In the genomic region with DNA sequence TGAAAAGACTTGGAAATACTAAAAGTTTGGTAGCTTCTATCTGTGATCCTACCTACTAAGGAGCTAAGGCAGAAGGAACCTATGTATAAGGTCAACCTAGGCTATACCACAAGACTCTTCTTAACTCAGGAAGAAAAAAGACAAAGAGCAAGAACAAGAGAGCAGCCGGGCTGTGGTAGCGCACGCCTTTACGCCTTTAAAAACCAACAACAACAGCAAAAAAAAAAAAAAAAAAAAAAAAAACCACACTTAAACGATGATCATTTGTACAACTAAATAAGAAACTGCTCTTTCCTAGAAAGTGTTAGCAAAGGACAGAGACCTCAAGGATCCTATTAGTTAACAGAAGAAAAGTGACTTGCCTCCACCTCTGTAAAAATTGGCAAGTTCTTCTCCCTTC, we compare ENCODE assay signal across 27 mouse cellular contexts. TPM values are rescaled to one million over a fixed set of nuclear protein-coding genes. Genes with fewer than 3 reads are reported as not detected.
DNase-seq lines count a peak whose midpoint lies in the region; ATAC-seq and TF ChIP-seq lines count a peak whose summit lies in the region.
"Had no signal": no experiment of that assay in that cellular context is flagged by ENCODE, and none has a peak within 500 bp of the region (broad histone marks: within the 10 kb centered on the region; RNA-seq: fewer than 3 reads in every experiment).

No protein-coding gene starts in this region.

- no peak for TF ChIP-seq POLR2A in MEL (IDR thresholded peaks at IDR 0.05; ENCODE audit: control insufficient read depth in 1 of 2, insufficient read depth in 1 of 2, low read depth in 1 of 2, low read length in 2 of 2, poor library complexity in 1 of 2)

- H3K27ac ChIP-seq in heart, embryonic 10.5 days, result 0 out of 2 replicates have a peak overlapping the region, but pooled peaks have one; percentile 22
- peak overlapping the region; percentile 56 for H3K27ac ChIP-seq in MEL (ENCODE audit: control insufficient read depth, low read depth, low read length)
- peak overlapping the region; percentile 94 for H3K27ac ChIP-seq in liver, embryonic 15.5 days (replicated peaks)
- no peak overlapping the region for H3K27ac ChIP-seq in midbrain, embryonic 14.5 days (replicated peaks; ENCODE audit: low read depth, low read length)
- no peak overlapping the region for H3K27ac ChIP-seq in intestine, postnatal 0 days (ENCODE audit: low read depth, low read length)
- H3K27ac ChIP-seq: embryonic facial prominence, embryonic 12.5 days; hindbrain, embryonic 13.5 days; kidney, embryonic 15.5 days; neural tube, embryonic 12.5 days had no signal

- TF ChIP-seq CTCF in MEL (IDR thresholded peaks at IDR 0.05 in 2 of 3, conservative IDR thresholded peaks at IDR 0.05 in 1 of 3; ENCODE audit: control insufficient read depth in 1 of 3, insufficient read depth in 1 of 3, low read depth in 2 of 3, low read length in 3 of 3, poor library complexity in 1 of 3, severe bottlenecking in 1 of 3), result no peak
- no peak for TF ChIP-seq CTCF in intestine, postnatal 0 days (IDR thresholded peaks at IDR 0.05; ENCODE audit: low read depth)

- H3K9me3 ChIP-seq in heart, embryonic 10.5 days, result no peaks in the 10 kb centered on the region
- H3K9me3 ChIP-seq in MEL (replicated peaks; ENCODE audit: insufficient read depth, low read length), result no peaks in the 10 kb centered on the region
- no peaks in the 10 kb centered on the region for H3K9me3 ChIP-seq in liver, embryonic 15.5 days (replicated peaks)
- H3K9me3 ChIP-seq in midbrain, embryonic 14.5 days (ENCODE audit: control insufficient read depth, low read length), result no peaks in the 10 kb centered on the region
- H3K9me3 ChIP-seq in intestine, postnatal 0 days (ENCODE audit: control insufficient read depth), result no peaks in the 10 kb centered on the region
- H3K9me3 ChIP-seq: embryonic facial prominence, embryonic 12.5 days; heart, embryonic 12.5 days; hindbrain, embryonic 13.5 days; kidney, embryonic 15.5 days; neural tube, embryonic 12.5 days had no signal

- DNase-seq in heart, embryonic 10.5 days (ENCODE audit: low spot score), result no peak
- DNase-seq in heart, postnatal 4 days, result no peak
- peak; percentile 34 for DNase-seq in CD4-positive helper T cell, adult 2 months (ENCODE audit: low read depth, low spot score)
- DNase-seq in MEL (ENCODE audit: low read depth, low spot score), result no peak
- DNase-seq in midbrain, embryonic 14.5 days, result no peak
- no peak for DNase-seq in adrenal gland, adult 8-10 months
- DNase-seq: adrenal gland, postnatal 10 days; cerebellum, adult 11 months; cerebellum, adult 9-10 months; embryo, embryonic 11 days; forebrain, postnatal 0 days; gastrocnemius, postnatal 14 days; heart, postnatal 36 days; kidney, adult 11 months; kidney, postnatal 25 days; right cerebral cortex, adult 18-20 months; spleen, adult 18-20 months; thymus, postnatal 25 days had no signal

- ATAC-seq in liver, embryonic 15.5 days (ENCODE audit: insufficient read depth), result no peak
- ATAC-seq in midbrain, embryonic 14.5 days (ENCODE audit: low FRiP score, low TSS enrichment), result no peak
- ATAC-seq in intestine, postnatal 0 days, result no peak
- ATAC-seq: CD4-positive, CD25-positive, alpha-beta regulatory T cell, adult 4 months; forebrain, postnatal 0 days; midbrain, embryonic 16.5 days had no signal

- peak overlapping the region; percentile 69 for H3K4me2 ChIP-seq in liver, embryonic 15.5 days
- H3K4me2 ChIP-seq in midbrain, embryonic 14.5 days (ENCODE audit: low read length), result no peak overlapping the region
- no peak overlapping the region for H3K4me2 ChIP-seq in intestine, postnatal 0 days (replicated peaks; ENCODE audit: low read depth)
- H3K4me2 ChIP-seq: embryonic facial prominence, embryonic 12.5 days; hindbrain, embryonic 13.5 days; kidney, embryonic 15.5 days; neural tube, embryonic 12.5 days had no signal

- TF ChIP-seq RAD21 in MEL (IDR thresholded peaks at IDR 0.05; ENCODE audit: low read depth, low read length), result no peak

- H3K27me3 ChIP-seq in heart, embryonic 10.5 days (ENCODE audit: insufficient read depth, poor library complexity, severe bottlenecking), result no peaks in the 10 kb centered on the region
- no peaks in the 10 kb centered on the region for H3K27me3 ChIP-seq in MEL (ENCODE audit: control insufficient read depth in 1 of 2, insufficient read depth in 2 of 2, low read length in 2 of 2)
- H3K27me3 ChIP-seq in liver, embryonic 15.5 days, result no peaks in the 10 kb centered on the region
- no peaks in the 10 kb centered on the region for H3K27me3 ChIP-seq in midbrain, embryonic 14.5 days (ENCODE audit: control insufficient read depth, insufficient read depth, low read length)
- H3K27me3 ChIP-seq in intestine, postnatal 0 days (replicated peaks; ENCODE audit: control insufficient read depth, insufficient read depth, low read length), result no peaks in the 10 kb centered on the region
- H3K27me3 ChIP-seq: embryonic facial prominence, embryonic 12.5 days; heart, embryonic 12.5 days; hindbrain, embryonic 13.5 days; kidney, embryonic 15.5 days; neural tube, embryonic 12.5 days had no signal

- WGBS in heart, embryonic 10.5 days, result 91% methylated on average over 5 of the region's 5 CpGs
- 68% methylated on average over 5 of the region's 5 CpGs for WGBS in liver, embryonic 15.5 days (ENCODE audit: insufficient replicate concordance)
- 97% methylated on average over 5 of the region's 5 CpGs for WGBS in midbrain, embryonic 14.5 days
- whole genome bisulfite sequencing in intestine, postnatal 0 days, result 85% methylated on average over 5 of the region's 5 CpGs

- no peak for TF ChIP-seq EP300 in MEL (IDR thresholded peaks at IDR 0.05; ENCODE audit: low read depth in 1 of 2, low read length in 2 of 2)

- H3K36me3 ChIP-seq in heart, embryonic 10.5 days, result 0 out of 2 replicates have a peak, but pooled peaks cover under 1% of the 10 kb centered on the region
- peaks cover 19 to 86% of the 10 kb centered on the region in 2 experiments for H3K36me3 ChIP-seq in MEL (ENCODE audit: control insufficient read depth in 1 of 2, insufficient read depth in 2 of 2, low read length in 2 of 2)
- H3K36me3 ChIP-seq in liver, embryonic 15.5 days (replicated peaks), result peaks cover 12% of the 10 kb centered on the region; the same call in 1 of the 2 replicates
- H3K36me3 ChIP-seq in midbrain, embryonic 14.5 days (ENCODE audit: control insufficient read depth, insufficient read depth, low read length), result peaks cover under 1% of the 10 kb centered on the region; the same call in 1 of the 2 replicates
- 0 out of 2 replicates have a peak, but pooled peaks cover 4% of the 10 kb centered on the region for H3K36me3 ChIP-seq in intestine, postnatal 0 days (ENCODE audit: control insufficient read depth, insufficient read depth)
- H3K36me3 ChIP-seq: embryonic facial prominence, embryonic 12.5 days; heart, embryonic 12.5 days; hindbrain, embryonic 13.5 days; neural tube, embryonic 12.5 days had no signal

- H3K79me2 ChIP-seq in MEL (ENCODE audit: control insufficient read depth, insufficient read depth, low read length, poor library complexity), result peaks cover 68% of the 10 kb centered on the region

- no peak overlapping the region for H3K4me3 ChIP-seq in heart, embryonic 10.5 days
- H3K4me3 ChIP-seq in MEL (ENCODE audit: control insufficient read depth in 1 of 2, insufficient read depth in 1 of 2, low read depth in 2 of 2, low read length in 2 of 2), result no peak overlapping the region
- H3K4me3 ChIP-seq in liver, embryonic 15.5 days (replicated peaks), result no peak overlapping the region
- no peak overlapping the region for H3K4me3 ChIP-seq in midbrain, embryonic 14.5 days (replicated peaks; ENCODE audit: low read depth, low read length)
- H3K4me3 ChIP-seq in intestine, postnatal 0 days (ENCODE audit: low read depth, low read length), result no peak overlapping the region
- H3K4me3 ChIP-seq: embryonic facial prominence, embryonic 12.5 days; heart, embryonic 12.5 days; hindbrain, embryonic 13.5 days; kidney, embryonic 15.5 days; neural tube, embryonic 12.5 days had no signal

- H3K9ac ChIP-seq in MEL (ENCODE audit: control insufficient read depth, low read depth, low read length, poor library complexity, severe bottlenecking), result peak overlapping the region; percentile 2; the same call in 1 of the 2 replicates
- 0 out of 2 replicates have a peak overlapping the region, but pooled peaks have one; percentile 0 for H3K9ac ChIP-seq in liver, embryonic 15.5 days
- no peak overlapping the region for H3K9ac ChIP-seq in midbrain, embryonic 14.5 days (replicated peaks; ENCODE audit: low read length)
- H3K9ac ChIP-seq in intestine, postnatal 0 days (ENCODE audit: low read depth, low read length), result no peak overlapping the region
- H3K9ac ChIP-seq: embryonic facial prominence, embryonic 12.5 days; forebrain, postnatal 0 days; heart, embryonic 12.5 days; hindbrain, embryonic 13.5 days; kidney, embryonic 15.5 days; neural tube, embryonic 12.5 days had no signal

- peaks cover 27% of the 10 kb centered on the region for H3K4me1 ChIP-seq in heart, embryonic 10.5 days
- H3K4me1 ChIP-seq in MEL (ENCODE audit: control insufficient read depth in 1 of 2, insufficient read depth in 2 of 2, low read length in 2 of 2), result peaks cover 42 to 59% of the 10 kb centered on the region in 2 experiments
- H3K4me1 ChIP-seq in liver, embryonic 15.5 days (replicated peaks), result peaks cover 87% of the 10 kb centered on the region
- no peaks in the 10 kb centered on the region for H3K4me1 ChIP-seq in midbrain, embryonic 14.5 days (ENCODE audit: control insufficient read depth, insufficient read depth, low read length)
- 0 out of 2 replicates have a peak, but pooled peaks cover 3% of the 10 kb centered on the region for H3K4me1 ChIP-seq in intestine, postnatal 0 days (replicated peaks; ENCODE audit: control insufficient read depth, insufficient read depth, low read length)
- H3K4me1 ChIP-seq: embryonic facial prominence, embryonic 12.5 days; neural tube, embryonic 12.5 days had no signal

RNA-seq across cellular contexts. Expression of gene Cltc, which starts 15.9 kb away (rescaled TPM):
- polyA plus RNA-seq in heart, embryonic 10.5 days (2016; fragmentation: Nextera tagmentation; extraction: Ambion mirVana), result 143 and 206 TPM in 2 replicates
- 100 to 1,000 TPM; 266 to 273 TPM for total RNA-seq in heart, postnatal 4 days (2021)
- total RNA-seq in MEL (2012; rRNA removed), result 205 and 269 TPM in 2 replicates
- 100 to 1,000 TPM; 149 to 300 TPM for polyA plus RNA-seq in MEL (2012; ENCODE audit: insufficient read depth in 1 of 2, insufficient read length in 2 of 2, low read depth in 1 of 2, low replicate concordance in 2 of 2, missing spikeins in 1 of 2)
- 79.4 and 91.3 TPM in 2 replicates for polyA plus RNA-seq in liver, embryonic 15.5 days (2015; fragmentation: Nextera tagmentation; extraction: Ambion mirVana)
- polyA plus RNA-seq in midbrain, embryonic 14.5 days (2014; fragmentation: Nextera tagmentation; extraction: Ambion mirVana), result 155 and 220 TPM in 2 replicates
- 87.3 and 95.2 TPM in 2 replicates for polyA plus RNA-seq in intestine, postnatal 0 days (2015; fragmentation: Nextera tagmentation; extraction: Ambion mirVana)
- total RNA-seq in adrenal gland, adult 8-10 months (2022), result 100 to 1,000 TPM; 283 to 302 (median 294) TPM

RNA-seq across cellular contexts. Expression of gene Ptrh2, which starts 57.7 kb away (rescaled TPM):
- 24.4 and 30.2 TPM in 2 replicates for polyA plus RNA-seq in heart, embryonic 10.5 days (2016; fragmentation: Nextera tagmentation; extraction: Ambion mirVana)
- 10 to 100 TPM; 10.3 to 10.6 TPM for total RNA-seq in heart, postnatal 4 days (2021)
- 37.3 and 40.3 TPM in 2 replicates for total RNA-seq in MEL (2012; rRNA removed)
- polyA plus RNA-seq in MEL (2012; ENCODE audit: insufficient read depth in 1 of 2, insufficient read length in 2 of 2, low read depth in 1 of 2, low replicate concordance in 2 of 2, missing spikeins in 1 of 2), result 10 to 100 TPM in 1 of 2 experiments, not detected in 1; 30.0 TPM
- polyA plus RNA-seq in liver, embryonic 15.5 days (2015; fragmentation: Nextera tagmentation; extraction: Ambion mirVana), result 14.3 and 15.0 TPM in 2 replicates
- polyA plus RNA-seq in midbrain, embryonic 14.5 days (2014; fragmentation: Nextera tagmentation; extraction: Ambion mirVana), result 30.3 and 34.9 TPM in 2 replicates
- polyA plus RNA-seq in intestine, postnatal 0 days (2015; fragmentation: Nextera tagmentation; extraction: Ambion mirVana), result 14.2 and 14.6 TPM in 2 replicates
- 10 to 100 TPM; 15.7 to 17.9 (median 17.2) TPM for total RNA-seq in adrenal gland, adult 8-10 months (2022)

RNA-seq across cellular contexts. Expression of gene Vmp1, which starts 57.9 kb away (rescaled TPM):
- 107 and 115 TPM in 2 replicates for polyA plus RNA-seq in heart, embryonic 10.5 days (2016; fragmentation: Nextera tagmentation; extraction: Ambion mirVana)
- 10 to 100 TPM; 62.0 to 74.5 TPM for total RNA-seq in heart, postnatal 4 days (2021)
- total RNA-seq in MEL (2012; rRNA removed), result 61.8 and 64.4 TPM in 2 replicates
- 10 to 100 TPM in 1 of 2 experiments, not detected in 1; 94.9 TPM for polyA plus RNA-seq in MEL (2012; ENCODE audit: insufficient read depth in 1 of 2, insufficient read length in 2 of 2, low read depth in 1 of 2, low replicate concordance in 2 of 2, missing spikeins in 1 of 2)
- 80.8 and 81.0 TPM in 2 replicates for polyA plus RNA-seq in liver, embryonic 15.5 days (2015; fragmentation: Nextera tagmentation; extraction: Ambion mirVana)
- 129 TPM in 2 replicates for polyA plus RNA-seq in midbrain, embryonic 14.5 days (2014; fragmentation: Nextera tagmentation; extraction: Ambion mirVana)
- 387 and 408 TPM in 2 replicates for polyA plus RNA-seq in intestine, postnatal 0 days (2015; fragmentation: Nextera tagmentation; extraction: Ambion mirVana)
- total RNA-seq in adrenal gland, adult 8-10 months (2022), result 100 to 1,000 TPM in 3 of 4 experiments, 10 to 100 TPM in 1; 99.8 to 209 (median 138) TPM

Comparison
In these comparisons a context has a peak if more than half of its experiments do, and no peak if none do; other contexts are left out.
1. H3K27ac ChIP-seq: peak in heart, embryonic 10.5 days (single experiment), MEL (single experiment) and liver, embryonic 15.5 days (single experiment); none in midbrain, embryonic 14.5 days (single experiment) and intestine, postnatal 0 days (single experiment).
2. H3K9ac ChIP-seq: peak in MEL (single experiment) and liver, embryonic 15.5 days (single experiment); none in midbrain, embryonic 14.5 days (single experiment) and intestine, postnatal 0 days (single experiment).